Comparison of ENCODE assay signal across 8 mouse cellular contexts in the genomic region with DNA sequence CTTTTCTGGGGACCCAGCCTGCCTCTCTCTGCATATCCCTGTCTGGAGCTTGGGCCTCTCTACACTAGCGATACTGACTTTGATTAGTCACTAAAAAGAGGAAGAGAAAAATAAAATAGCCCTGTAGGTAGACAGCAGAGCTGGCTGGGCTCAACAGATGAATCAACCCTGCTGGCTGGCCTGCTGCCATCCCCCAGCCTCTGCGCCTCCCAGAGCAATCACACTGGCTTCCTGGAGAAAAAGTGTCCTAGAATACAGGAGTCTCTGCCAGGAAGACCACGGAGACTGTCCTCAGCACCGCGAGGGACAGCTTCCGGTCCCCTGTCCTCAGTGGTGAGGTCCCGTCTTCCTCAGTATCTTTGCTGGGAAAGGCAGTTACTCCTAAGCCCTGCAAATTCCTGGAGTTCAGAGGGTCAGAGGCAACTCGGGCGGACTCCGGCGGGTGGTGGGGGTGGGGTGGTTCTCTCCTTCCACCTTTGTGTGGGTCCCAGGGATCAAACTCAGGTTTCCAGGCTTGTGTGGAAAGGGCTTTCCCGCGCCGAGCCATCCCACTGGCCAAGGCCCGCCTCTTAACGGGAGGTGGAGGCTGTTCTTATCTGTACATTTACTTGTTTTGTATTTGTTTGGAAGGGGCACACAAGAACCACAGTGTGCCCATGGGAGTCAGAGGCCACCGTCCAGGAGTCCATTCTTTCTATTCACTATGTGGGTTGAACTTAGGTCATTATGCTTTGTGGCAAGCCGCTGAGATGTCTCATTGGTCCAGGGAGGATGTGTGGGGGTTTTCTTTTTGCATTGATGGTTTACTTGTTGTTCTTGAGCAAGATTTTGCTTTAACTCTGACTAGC. TPM values are rescaled to one million over a fixed set of nuclear protein-coding genes. Genes with fewer than 3 reads are reported as not detected.
DNase-seq lines count a peak whose midpoint lies in the region; ATAC-seq and TF ChIP-seq lines count a peak whose summit lies in the region.

No protein-coding gene starts in this region.

- ATAC-seq in limb, embryonic 14.5 days (ENCODE audit: low FRiP score, low read depth), result no peak

- peaks cover 26% of the 10 kb centered on the region for H3K27me3 ChIP-seq in E14TG2a.4 (ENCODE audit: insufficient read depth, low read length)
- no peaks in the 10 kb centered on the region for H3K27me3 ChIP-seq in limb, embryonic 14.5 days (ENCODE audit: control insufficient read depth, insufficient read depth, low read length)

- no peak overlapping the region for H3K4me2 ChIP-seq in limb, embryonic 14.5 days (replicated peaks; ENCODE audit: low read depth, low read length, severe bottlenecking)

- peak overlapping the region; percentile 12 for H3K9ac ChIP-seq in limb, embryonic 14.5 days (ENCODE audit: low read depth, low read length, severe bottlenecking)

- intact Hi-C loops in heart, postnatal 14 days (cut with DNase I), result no loop called here

- peaks cover 3% of the 10 kb centered on the region; the same call in 1 of the 2 replicates for H3K9me3 ChIP-seq in E14TG2a.4 (ENCODE audit: low read length)
- no peaks in the 10 kb centered on the region for H3K9me3 ChIP-seq in limb, embryonic 14.5 days (ENCODE audit: control insufficient read depth, low read length)

- peaks cover 56% of the 10 kb centered on the region for H3K4me1 ChIP-seq in E14TG2a.4 (replicated peaks; ENCODE audit: low read depth, low read length)
- peaks cover 32% of the 10 kb centered on the region for H3K4me1 ChIP-seq in limb, embryonic 14.5 days (ENCODE audit: control insufficient read depth, insufficient read depth, low read length)

- no peak for TF ChIP-seq POLR2A in limb, embryonic 14.5 days (IDR thresholded peaks at IDR 0.05; ENCODE audit: borderline replicate concordance, extremely low read depth, insufficient read depth, insufficient read length)

- 45% methylated on average over 15 of the region's 18 CpGs for WGBS in limb, embryonic 14.5 days

- no peaks in the 10 kb centered on the region for H3K36me3 ChIP-seq in E14TG2a.4 (ENCODE audit: insufficient read depth, low read length)
- H3K36me3 ChIP-seq in limb, embryonic 14.5 days (ENCODE audit: control insufficient read depth, insufficient read depth, low read length), result no peaks in the 10 kb centered on the region

- DNase-seq in heart, adult 18-20 months, result peak; percentile 55 to 61
- no peak for DNase-seq in heart, adult 8-10 months (ENCODE audit: low spot score)
- DNase-seq in cerebellum, adult 9-10 months, result peak; percentile 72
- peak; percentile 67 to 69 for DNase-seq in heart, postnatal 14 days
- peak; percentile 62 for DNase-seq in limb, embryonic 14.5 days (ENCODE audit: low spot score)
- DNase-seq in yolk sac, embryonic 10.5 days (ENCODE audit: low spot score), result peak; percentile 86
- DNase-seq in thymus, postnatal 10 days (ENCODE audit: low spot score in 2 of 2), result no peak

- TF ChIP-seq CTCF in E14TG2a.4 (conservative IDR thresholded peaks at IDR 0.05; ENCODE audit: low read length), result no peak

- peak overlapping the region; percentile 41 for H3K4me3 ChIP-seq in E14TG2a.4 (replicated peaks; ENCODE audit: low read length)
- H3K4me3 ChIP-seq in limb, embryonic 14.5 days (replicated peaks; ENCODE audit: low read length), result no peak overlapping the region

- no peak overlapping the region; the same call in 1 of the 2 replicates for H3K27ac ChIP-seq in limb, embryonic 14.5 days (replicated peaks; ENCODE audit: low read depth, low read length)

RNA-seq across cellular contexts. Expression of gene Stx1a, which starts 5.9 kb away (rescaled TPM):
- 1 to 10 TPM; 1.0 to 1.5 TPM for total RNA-seq in heart, adult 18-20 months (2021)
- 1 to 10 TPM in 3 of 4 experiments, under 1 TPM in 1; 0.88 to 2.4 (median 1.2) TPM for total RNA-seq in heart, adult 8-10 months (2022)
- 1 to 10 TPM; 2.6 to 4.3 TPM for total RNA-seq in heart, postnatal 14 days (2021)
- 39.2 and 45.5 TPM in 2 replicates for polyA plus RNA-seq in limb, embryonic 14.5 days (2012; rRNA removed)
- polyA plus RNA-seq in limb, embryonic 14.5 days (2014; fragmentation: Nextera tagmentation; extraction: Ambion mirVana), result 11.4 and 13.0 TPM in 2 replicates

RNA-seq across cellular contexts. Expression of gene Abhd11, which starts 20.3 kb away (rescaled TPM):
- total RNA-seq in heart, adult 18-20 months (2021), result 10 to 100 TPM; 67.1 to 69.4 TPM
- 10 to 100 TPM; 67.0 to 71.0 (median 70.2) TPM for total RNA-seq in heart, adult 8-10 months (2022)
- total RNA-seq in heart, postnatal 14 days (2021), result 10 to 100 TPM; 61.4 to 65.0 TPM
- polyA plus RNA-seq in limb, embryonic 14.5 days (2012; rRNA removed), result 83.2 and 94.3 TPM in 2 replicates
- 64.7 and 67.4 TPM in 2 replicates for polyA plus RNA-seq in limb, embryonic 14.5 days (2014; fragmentation: Nextera tagmentation; extraction: Ambion mirVana)

RNA-seq across cellular contexts. Expression of gene Dnajc30, which starts 34.8 kb away (rescaled TPM):
- 10 to 100 TPM; 38.4 to 44.3 TPM for total RNA-seq in heart, adult 18-20 months (2021)
- total RNA-seq in heart, adult 8-10 months (2022), result 10 to 100 TPM; 43.8 to 49.3 (median 45.5) TPM
- 10 to 100 TPM; 25.9 to 26.2 TPM for total RNA-seq in heart, postnatal 14 days (2021)
- polyA plus RNA-seq in limb, embryonic 14.5 days (2012; rRNA removed), result 29.1 and 31.3 TPM in 2 replicates
- polyA plus RNA-seq in limb, embryonic 14.5 days (2014; fragmentation: Nextera tagmentation; extraction: Ambion mirVana), result 32.6 and 39.2 TPM in 2 replicates

RNA-seq across cellular contexts. Expression of gene Bud23, which starts 35.5 kb away (rescaled TPM):
- 10 to 100 TPM; 22.5 to 25.0 TPM for total RNA-seq in heart, adult 18-20 months (2021)
- total RNA-seq in heart, adult 8-10 months (2022), result 10 to 100 TPM; 18.0 to 31.3 (median 23.7) TPM
- 10 to 100 TPM; 24.9 to 26.8 TPM for total RNA-seq in heart, postnatal 14 days (2021)
- 107 and 121 TPM in 2 replicates for polyA plus RNA-seq in limb, embryonic 14.5 days (2012; rRNA removed)
- polyA plus RNA-seq in limb, embryonic 14.5 days (2014; fragmentation: Nextera tagmentation; extraction: Ambion mirVana), result 101 and 108 TPM in 2 replicates

RNA-seq across cellular contexts. Expression of gene Cldn3, which starts 43.2 kb away (rescaled TPM):
- 1 to 10 TPM in 1 of 2 experiments, under 1 TPM in 1; 0.20 to 1.8 TPM for total RNA-seq in heart, adult 18-20 months (2021)
- total RNA-seq in heart, adult 8-10 months (2022), result under 1 TPM in 1 of 4 experiments, not detected in 3; 0.28 TPM
- total RNA-seq in heart, postnatal 14 days (2021), result 1 to 10 TPM in 1 of 2 experiments, under 1 TPM in 1; 0.22 to 1.4 TPM
- 7.2 and 8.8 TPM in 2 replicates for polyA plus RNA-seq in limb, embryonic 14.5 days (2012; rRNA removed)
- polyA plus RNA-seq in limb, embryonic 14.5 days (2014; fragmentation: Nextera tagmentation; extraction: Ambion mirVana), result 14.7 and 18.3 TPM in 2 replicates

Comparison
In these comparisons a context has a peak if more than half of its experiments do, and no peak if none do; other contexts are left out.
1. DNase-seq: peak in heart, adult 18-20 months (2 of 2), cerebellum, adult 9-10 months (single experiment), heart, postnatal 14 days (2 of 2), limb, embryonic 14.5 days (single experiment) and yolk sac, embryonic 10.5 days (single experiment); none in heart, adult 8-10 months (single experiment) and thymus, postnatal 10 days (0 of 2).